17 mouse cellular contexts compared by ENCODE assay signal in the genomic region with DNA sequence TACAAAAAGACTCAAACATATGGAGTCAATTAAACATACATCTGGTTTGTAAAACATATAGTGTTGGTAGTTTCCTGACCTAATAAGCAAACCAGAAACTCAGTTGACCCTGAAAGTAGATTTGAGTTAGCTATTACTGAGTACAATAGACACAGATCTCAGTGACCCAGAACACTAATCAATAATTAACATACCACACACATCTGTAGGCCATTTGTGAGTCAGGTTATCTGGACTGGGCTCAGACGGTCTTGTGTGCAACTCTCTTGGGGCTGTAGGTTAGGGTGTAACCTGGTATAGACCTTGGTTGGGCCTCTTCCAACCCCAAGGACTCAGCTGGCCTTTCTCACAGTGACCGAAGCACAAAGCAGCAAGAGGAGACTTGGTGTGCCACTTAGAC.
DNase-seq lines count a peak whose midpoint lies in the region; ATAC-seq lines count a peak whose summit lies in the region.
"Had no signal": no experiment of that assay in that cellular context is flagged by ENCODE, and none has a peak within 500 bp of the region (broad histone marks: within the 10 kb centered on the region; RNA-seq: fewer than 3 reads in every experiment).

No protein-coding gene starts in this region.

- no peak overlapping the region for H3K4me3 ChIP-seq in embryonic facial prominence, embryonic 14.5 days (ENCODE audit: low read depth, low read length)
- H3K4me3 ChIP-seq in limb, embryonic 11.5 days (ENCODE audit: low read depth, low read length): no peak overlapping the region
- H3K4me3 ChIP-seq: heart, embryonic 13.5 days; hindbrain, embryonic 10.5 days; neural tube, embryonic 13.5 days had no signal

- peak; percentile 45 for DNase-seq in embryo, embryonic 10.5 days (ENCODE audit: low spot score)
- peak; percentile 11 for DNase-seq in embryonic facial prominence, embryonic 14.5 days (ENCODE audit: low spot score)
- DNase-seq in kidney, adult 9 months: peak; percentile 76
- peak; percentile 54 for DNase-seq in limb, embryonic 11.5 days (ENCODE audit: low spot score)
- DNase-seq in thymus, postnatal 36 days: no peak
- no peak for DNase-seq in heart, adult 18-20 months
- DNase-seq in spleen, adult 12 weeks (ENCODE audit: low spot score): no peak
- DNase-seq: adrenal gland, postnatal 10 days; cerebellum, adult 9-10 months; forebrain, postnatal 0 days; gastrocnemius, postnatal 36 days; lung, embryonic 14.5 days had no signal

- 29% methylated on average over 2 of the region's 2 CpGs for WGBS in embryonic facial prominence, embryonic 14.5 days
- 6% methylated on average over 2 of the region's 2 CpGs for WGBS in limb, embryonic 11.5 days

- H3K9ac ChIP-seq in embryonic facial prominence, embryonic 14.5 days (ENCODE audit: low read depth, low read length): no peak overlapping the region
- no peak overlapping the region for H3K9ac ChIP-seq in limb, embryonic 11.5 days (ENCODE audit: low read length)
- H3K9ac ChIP-seq: forebrain, postnatal 0 days; heart, embryonic 13.5 days; lung, embryonic 14.5 days; neural tube, embryonic 13.5 days had no signal

- ATAC-seq in embryonic facial prominence, embryonic 14.5 days (ENCODE audit: low read depth): no peak
- peak; percentile 82; the same call in 1 of the 2 replicates for ATAC-seq in limb, embryonic 11.5 days (ENCODE audit: insufficient number of reproducible peaks, low FRiP score, low TSS enrichment, low read depth)
- ATAC-seq in frontal cortex, adult (ENCODE audit: low TSS enrichment): no peak
- ATAC-seq: forebrain, postnatal 0 days; midbrain, embryonic 16.5 days had no signal

- no peak overlapping the region for H3K27ac ChIP-seq in embryonic facial prominence, embryonic 14.5 days (replicated peaks; ENCODE audit: low read depth, low read length)
- H3K27ac ChIP-seq in limb, embryonic 11.5 days (replicated peaks; ENCODE audit: low read depth, low read length): no peak overlapping the region
- H3K27ac ChIP-seq: heart, embryonic 13.5 days; hindbrain, embryonic 10.5 days; neural tube, embryonic 13.5 days had no signal

- no peak overlapping the region for H3K4me2 ChIP-seq in embryonic facial prominence, embryonic 14.5 days (ENCODE audit: low read depth, low read length)
- no peak overlapping the region for H3K4me2 ChIP-seq in limb, embryonic 11.5 days (ENCODE audit: low read depth, severe bottlenecking)
- H3K4me2 ChIP-seq: heart, embryonic 13.5 days; lung, embryonic 14.5 days; neural tube, embryonic 13.5 days had no signal

- H3K27me3 ChIP-seq in embryonic facial prominence, embryonic 14.5 days (replicated peaks; ENCODE audit: control insufficient read depth, insufficient read depth, low read length): no peaks in the 10 kb centered on the region
- no peaks in the 10 kb centered on the region for H3K27me3 ChIP-seq in limb, embryonic 11.5 days (ENCODE audit: control insufficient read depth, insufficient read depth, low read length)
- H3K27me3 ChIP-seq: heart, embryonic 13.5 days; neural tube, embryonic 13.5 days had no signal

- H3K4me1 ChIP-seq in embryonic facial prominence, embryonic 14.5 days (ENCODE audit: control insufficient read depth, insufficient read depth, low read length): no peaks in the 10 kb centered on the region
- no peaks in the 10 kb centered on the region for H3K4me1 ChIP-seq in limb, embryonic 11.5 days (ENCODE audit: control insufficient read depth, insufficient read depth, low read length)
- H3K4me1 ChIP-seq: heart, embryonic 13.5 days; hindbrain, embryonic 10.5 days; neural tube, embryonic 13.5 days had no signal

- H3K36me3 ChIP-seq in embryonic facial prominence, embryonic 14.5 days (ENCODE audit: control insufficient read depth, insufficient read depth, low read length): no peaks in the 10 kb centered on the region
- no peaks in the 10 kb centered on the region for H3K36me3 ChIP-seq in limb, embryonic 11.5 days (ENCODE audit: control insufficient read depth, insufficient read depth, low read length)
- H3K36me3 ChIP-seq: heart, embryonic 13.5 days; hindbrain, embryonic 10.5 days; neural tube, embryonic 13.5 days had no signal

- no peaks in the 10 kb centered on the region for H3K9me3 ChIP-seq in embryonic facial prominence, embryonic 14.5 days (ENCODE audit: control insufficient read depth, low read length)
- H3K9me3 ChIP-seq in limb, embryonic 11.5 days (ENCODE audit: control insufficient read depth, low read length): no peaks in the 10 kb centered on the region
- H3K9me3 ChIP-seq: heart, embryonic 13.5 days; hindbrain, embryonic 10.5 days; neural tube, embryonic 13.5 days had no signal

Comparison
In these comparisons a context has a peak if more than half of its experiments do, and no peak if none do; other contexts are left out.
1. DNase-seq: peak in embryo, embryonic 10.5 days (single experiment), embryonic facial prominence, embryonic 14.5 days (single experiment), kidney, adult 9 months (single experiment) and limb, embryonic 11.5 days (single experiment); none in thymus, postnatal 36 days (0 of 2), heart, adult 18-20 months (0 of 2) and spleen, adult 12 weeks (single experiment).